Mouse (Mus musculus) forebrain, embryonic 14.5 days (tissue): ENCODE measurements around the gene Stxbp3. TPM values are rescaled to one million over a fixed set of nuclear protein-coding genes. Genes with fewer than 3 reads are reported as not detected.

Experiments
- ATAC-seq: fragments of 200-750 bp; cut with Nextera tagmentation; 2 replicates; pipeline ENCODE4 v1.8.0; 2017; ENCODE audit warnings: mild to moderate bottlenecking, moderate library complexity
- DNase-seq: peaks from one replicate; pipeline ENCODE4 v3.0.0-alpha.2; 2015; ENCODE audit warnings: low spot score
- H3K27ac ChIP-seq: fragments of 300-500 bp; sonication (generic); 2 replicates; pipeline ENCODE4 v1.5.1; 2014; ENCODE audit warnings: low read depth, mild to moderate bottlenecking, control low read depth, low read length, moderate library complexity
- H3K27me3 ChIP-seq: fragments of 300-500 bp; sonication (generic); replicated peaks from 2 replicates; pipeline ENCODE4 v1.6.1; 2014; ENCODE audit warnings: low read length, control low read depth, mixed read lengths; ENCODE audit not compliant: control insufficient read depth, insufficient read depth
- H3K36me3 ChIP-seq: fragments of 300-500 bp; sonication (generic); 2 replicates; pipeline ENCODE4 v1.6.1; 2014; ENCODE audit warnings: low read length, control low read depth; ENCODE audit not compliant: control insufficient read depth, insufficient read depth
- H3K4me1 ChIP-seq: fragments of 300-500 bp; sonication (generic); 2 replicates; pipeline ENCODE4 v1.6.1; 2014; ENCODE audit warnings: antibody characterized with exemption, low read length, control low read depth; ENCODE audit not compliant: control insufficient read depth, insufficient read depth
- H3K4me2 ChIP-seq: fragments of 300-500 bp; sonication (generic); 2 replicates; pipeline ENCODE4 v1.6.1; 2014; ENCODE audit warnings: mild to moderate bottlenecking, control low read depth, low read length
- H3K4me3 ChIP-seq: fragments of 300-500 bp; sonication (generic); 2 replicates; pipeline ENCODE4 v1.5.1; 2014; ENCODE audit warnings: low read depth, low read length, control low read depth
- H3K9ac ChIP-seq: fragments of 300-500 bp; sonication (generic); 2 replicates; pipeline ENCODE4 v1.6.1; 2014; ENCODE audit warnings: mild to moderate bottlenecking, low read length, control low read depth, moderate library complexity
- H3K9me3 ChIP-seq: fragments of 300-500 bp; sonication (generic); replicated peaks from 2 replicates; pipeline ENCODE4 v1.6.1; 2016; ENCODE audit warnings: low read length, control low read depth, mixed read lengths; ENCODE audit not compliant: control insufficient read depth
- WGBS: fragments of 180-500 bp; shearing (Covaris S2); extraction: QIAGEN DNeasy Blood & Tissue Kit; methylation state at CpG from one replicate; pipeline ENCODE4 v1.1.7; 2014; 5-methylcytosine and 5-hydroxymethylcytosine counted together
- polyA plus RNA-seq: library from polyadenylated mRNA; unstranded; fragments of >200 nt; fragmentation: Nextera tagmentation; extraction: Ambion mirVana; gene quantifications from 2 replicates; pipeline ENCODE4 v1.2.1, GENCODE M21; 2014

Gene Stxbp3
- polyA plus RNA-seq, 1 experiment from 2014 or later: 13.8 TPM

DNA sequence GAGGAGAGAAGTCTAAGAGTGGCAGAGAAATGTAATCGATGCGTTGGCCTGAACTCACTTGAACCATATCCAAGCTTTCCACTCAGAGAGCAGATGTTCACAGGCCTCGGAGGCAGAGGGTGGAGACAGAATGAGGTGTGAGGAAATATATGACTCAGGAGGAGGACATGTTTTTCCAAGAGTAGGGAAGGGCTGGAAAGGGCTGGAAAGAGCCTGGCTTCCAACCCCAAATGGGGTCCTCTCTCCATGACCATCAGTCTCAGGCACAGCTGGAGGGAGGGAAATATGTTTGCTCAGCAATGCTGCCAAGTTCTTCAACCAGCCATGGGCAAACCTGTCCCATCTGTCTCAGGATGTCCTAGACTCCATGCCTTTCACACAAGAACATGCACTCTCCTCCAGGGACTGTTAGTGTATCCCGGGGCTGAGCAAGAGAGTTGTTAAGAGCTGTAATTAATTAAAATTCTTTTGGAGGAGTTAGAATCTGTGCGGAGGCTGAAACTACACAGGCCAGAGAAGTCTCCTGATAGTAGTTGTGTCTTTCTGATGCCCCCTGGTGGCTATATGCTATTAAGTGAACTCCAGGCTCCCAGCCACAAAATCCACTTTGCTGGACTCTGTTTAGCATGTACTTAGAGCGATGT lies 69.5 kb downstream of the Stxbp3 start:
- Histone ChIP-seq H3K27me3 (no peaks in the 10 kb centered on the region), H3K4me3 (no peak overlapping the region), H3K9ac (no peak overlapping the region), H3K9me3 (no peaks in the 10 kb centered on the region), H3K36me3 (no peaks in the 10 kb centered on the region), H3K4me2 (no peak overlapping the region), H3K4me1 (no peaks in the 10 kb centered on the region), H3K27ac (no peak overlapping the region)
- 33% methylated on average over 6 of the region's 6 CpGs for WGBS
- peak; percentile 88 for DNase-seq
- peak; percentile 78 for ATAC-seq

DNA sequence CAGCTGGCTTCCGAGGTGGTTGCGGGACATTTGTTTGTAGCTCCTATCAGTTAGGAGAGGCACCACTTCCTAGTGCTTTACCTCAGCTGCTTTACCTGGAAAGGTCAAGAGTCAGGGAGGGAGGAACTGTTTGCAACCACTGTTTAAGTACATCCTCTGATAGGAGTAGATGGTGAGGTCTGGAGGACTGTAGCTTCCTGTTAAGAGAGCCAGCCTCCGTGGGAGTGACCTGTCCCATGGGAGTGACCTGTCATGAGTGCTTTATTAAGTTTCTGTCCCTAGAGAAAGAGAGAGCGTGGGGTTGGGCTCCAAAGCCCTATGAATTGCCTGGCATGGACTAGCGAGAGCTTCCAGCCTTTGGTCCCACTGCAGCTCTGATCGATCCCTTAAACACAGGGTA lies 70.8 kb downstream of the Stxbp3 start:
- no peak for DNase-seq

DNA sequence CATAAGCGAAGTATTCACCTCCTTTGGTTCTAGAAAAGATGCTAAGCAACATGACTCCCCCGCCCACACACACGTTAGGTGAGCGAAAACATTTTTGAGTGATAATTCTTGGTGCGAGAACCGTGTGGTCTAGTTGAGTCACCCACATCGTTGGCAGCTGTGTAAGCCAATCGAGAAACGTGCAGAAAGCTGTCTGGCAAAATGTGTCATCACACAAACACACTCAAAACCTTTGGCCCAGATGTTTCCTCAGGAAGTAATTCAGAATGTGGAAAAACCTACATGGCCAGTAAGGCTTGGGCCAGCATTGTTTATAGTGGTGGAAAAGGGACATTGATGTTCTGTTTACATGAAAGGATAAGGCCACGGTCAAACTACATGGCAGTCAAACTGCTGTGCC lies 72.9 kb downstream of the Stxbp3 start:
- Histone ChIP-seq H3K36me3 (no peaks in the 10 kb centered on the region), H3K4me2 (no peak overlapping the region), H3K4me1 (no peaks in the 10 kb centered on the region), H3K27me3 (no peaks in the 10 kb centered on the region), H3K9me3 (no peaks in the 10 kb centered on the region), H3K9ac (no peak overlapping the region), H3K4me3 (no peak overlapping the region), H3K27ac (no peak overlapping the region)
- WGBS: 91% methylated on average over 10 of the region's 10 CpGs
- ATAC-seq: no peak
- DNase-seq: no peak

More for the DNA sequence above, 70.8 kb downstream of the Stxbp3 start:
- H3K27me3 ChIP-seq: no peaks in the 10 kb centered on the region
- no peak overlapping the region for H3K27ac ChIP-seq
- H3K9ac ChIP-seq: no peak overlapping the region
- no peaks in the 10 kb centered on the region for H3K36me3 ChIP-seq
- no peak overlapping the region for H3K4me2 ChIP-seq
- 89% methylated on average over 6 of the region's 6 CpGs for WGBS
- no peak overlapping the region for H3K4me3 ChIP-seq
- no peaks in the 10 kb centered on the region for H3K4me1 ChIP-seq
- H3K9me3 ChIP-seq: no peaks in the 10 kb centered on the region
- ATAC-seq: no peak

DNA sequence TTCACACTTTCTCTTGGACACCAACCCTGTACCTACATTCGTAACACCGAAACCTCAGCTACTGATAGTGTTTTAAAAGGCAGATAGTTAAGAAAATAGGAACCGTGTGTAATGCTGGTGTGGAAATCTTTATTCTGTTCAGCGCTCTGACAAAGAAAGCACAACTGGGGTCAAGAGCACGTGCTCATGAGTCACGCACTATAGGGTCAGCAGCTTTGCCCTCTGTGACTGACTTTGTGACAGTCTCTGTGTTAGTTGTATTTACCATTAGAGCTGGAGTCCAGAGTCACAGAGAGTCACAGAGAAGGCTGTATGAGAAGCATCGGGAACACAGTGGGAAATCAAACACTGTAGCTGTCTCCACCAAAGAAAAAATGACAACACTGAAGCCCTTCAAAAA lies 73.4 kb downstream of the Stxbp3 start:
- Histone ChIP-seq H3K9ac (no peak overlapping the region), H3K27me3 (no peaks in the 10 kb centered on the region), H3K4me2 (no peak overlapping the region), H3K9me3 (no peaks in the 10 kb centered on the region), H3K4me1 (no peaks in the 10 kb centered on the region), H3K27ac (no peak overlapping the region), H3K4me3 (no peak overlapping the region), H3K36me3 (no peaks in the 10 kb centered on the region)
- no peak for ATAC-seq
- no peak for DNase-seq
- 91% methylated on average over 7 of the region's 7 CpGs for WGBS

DNA sequence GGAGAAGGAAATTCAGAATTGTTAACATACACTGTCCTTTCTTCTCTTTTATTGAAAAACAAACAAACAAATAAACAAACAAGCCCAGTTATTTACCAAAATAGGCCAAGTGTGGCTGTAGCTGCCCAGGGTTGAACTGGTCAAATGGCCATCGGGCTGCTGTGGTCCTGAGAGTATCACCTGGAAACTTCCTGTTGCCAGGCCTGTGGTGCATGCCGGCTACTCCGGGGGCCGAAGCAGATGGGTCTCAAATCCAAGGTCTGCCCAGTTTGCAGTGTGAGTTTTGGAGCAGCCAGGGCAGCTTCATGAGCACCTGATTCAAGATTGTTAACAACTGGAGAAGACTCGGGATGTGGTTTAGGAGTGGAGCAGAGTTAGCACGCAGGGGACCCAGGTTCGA lies 74.8 kb downstream of the Stxbp3 start:
- Histone ChIP-seq H3K4me3 (no peak overlapping the region), H3K36me3 (no peaks in the 10 kb centered on the region), H3K4me1 (no peaks in the 10 kb centered on the region), H3K27ac (no peak overlapping the region), H3K27me3 (no peaks in the 10 kb centered on the region), H3K4me2 (no peak overlapping the region), H3K9ac (no peak overlapping the region), H3K9me3 (no peaks in the 10 kb centered on the region)
- ATAC-seq (no peak), DNase-seq (no peak)
- WGBS: 92% methylated on average over 7 of the region's 7 CpGs

DNA sequence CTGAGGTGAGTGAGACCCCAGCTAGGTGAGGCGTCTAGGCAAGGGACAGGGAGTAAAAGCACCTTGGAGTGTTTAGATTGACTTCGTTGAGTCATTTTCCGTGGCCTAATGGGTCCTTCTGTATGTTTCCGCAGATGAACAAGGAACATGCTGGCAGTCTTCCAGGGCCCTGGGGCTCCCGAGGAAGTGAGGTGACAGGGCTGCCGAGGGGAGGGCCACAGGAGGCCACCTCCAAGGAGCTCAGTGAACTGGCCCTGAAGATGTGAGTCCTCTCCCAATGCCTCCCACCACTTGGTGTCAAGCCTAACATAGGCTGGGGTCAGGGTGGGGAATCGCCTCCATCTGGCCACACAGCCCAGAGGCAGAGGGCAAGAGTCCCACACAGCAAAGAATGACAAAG lies 75.3 kb downstream of the Stxbp3 start:
- H3K36me3 ChIP-seq: no peaks in the 10 kb centered on the region
- no peak overlapping the region for H3K27ac ChIP-seq
- H3K9ac ChIP-seq: no peak overlapping the region
- H3K4me3 ChIP-seq: no peak overlapping the region
- H3K27me3 ChIP-seq: no peaks in the 10 kb centered on the region
- no peaks in the 10 kb centered on the region for H3K4me1 ChIP-seq
- 40% methylated on average over 7 of the region's 7 CpGs for WGBS
- DNase-seq (peak; percentile 16), ATAC-seq (no peak)
- no peak overlapping the region for H3K4me2 ChIP-seq
- H3K9me3 ChIP-seq: no peaks in the 10 kb centered on the region

DNA sequence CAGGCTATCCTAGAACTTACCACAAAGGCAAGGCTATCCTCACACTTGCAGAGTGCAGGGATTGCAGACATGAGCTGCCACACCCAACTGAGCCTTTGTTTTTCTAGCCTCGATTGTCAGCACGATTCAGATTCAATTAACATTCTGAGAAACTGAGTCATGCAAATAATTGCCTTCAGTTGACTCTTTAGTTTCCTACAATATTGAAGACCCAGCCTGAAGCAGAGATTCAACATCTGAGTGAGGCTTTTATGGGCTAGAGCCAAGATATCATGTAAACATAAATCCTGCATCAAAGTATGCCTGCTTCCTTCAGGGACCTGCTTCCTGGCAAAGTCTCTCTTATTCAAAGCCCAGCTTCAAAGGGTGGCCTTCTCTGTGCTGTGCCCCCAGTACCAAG lies 76.6 kb downstream of the Stxbp3 start:
- no peaks in the 10 kb centered on the region for H3K4me1 ChIP-seq
- no peak overlapping the region for H3K4me3 ChIP-seq
- ATAC-seq: no peak
- H3K36me3 ChIP-seq: no peaks in the 10 kb centered on the region
- DNase-seq: no peak
- H3K27ac ChIP-seq: no peak overlapping the region
- no peaks in the 10 kb centered on the region for H3K9me3 ChIP-seq
- no peaks in the 10 kb centered on the region for H3K27me3 ChIP-seq
- H3K4me2 ChIP-seq: no peak overlapping the region
- 69% methylated on average over 2 of the region's 2 CpGs for WGBS
- no peak overlapping the region for H3K9ac ChIP-seq

DNA sequence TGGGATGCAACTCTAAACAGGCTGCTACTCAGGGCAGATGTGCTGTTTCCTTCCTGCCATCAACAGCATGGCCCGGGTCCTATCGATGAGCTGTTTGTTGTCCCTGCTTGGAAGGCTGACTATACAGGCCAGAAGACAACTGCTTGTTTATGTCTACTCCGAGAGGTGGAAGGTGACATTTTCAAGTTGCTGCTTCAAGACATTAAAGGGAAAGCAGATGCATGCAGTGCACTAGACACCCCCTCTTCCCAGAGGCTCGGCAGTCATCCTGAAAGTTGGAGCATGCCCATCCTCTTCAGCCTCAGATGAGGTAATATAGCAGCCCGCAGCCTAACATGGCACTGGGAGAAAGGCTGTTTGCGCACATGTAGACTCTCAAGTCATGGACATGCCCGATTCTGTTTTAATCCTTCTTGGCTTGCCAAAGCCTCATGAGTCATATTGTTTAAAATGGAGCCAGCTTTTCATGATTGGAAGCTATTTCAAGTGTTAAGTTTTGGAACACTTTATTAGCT lies 77.7 kb downstream of the Stxbp3 start:
- no peaks in the 10 kb centered on the region for H3K36me3 ChIP-seq
- DNase-seq (peak; percentile 9), ATAC-seq (no peak)
- H3K9me3 ChIP-seq: no peaks in the 10 kb centered on the region
- H3K27ac ChIP-seq: no peak overlapping the region
- no peak overlapping the region for H3K4me2 ChIP-seq
- H3K9ac ChIP-seq: no peak overlapping the region
- no peaks in the 10 kb centered on the region for H3K27me3 ChIP-seq
- no peak overlapping the region for H3K4me3 ChIP-seq
- no peaks in the 10 kb centered on the region for H3K4me1 ChIP-seq
- WGBS: 83% methylated on average over 7 of the region's 7 CpGs

DNA sequence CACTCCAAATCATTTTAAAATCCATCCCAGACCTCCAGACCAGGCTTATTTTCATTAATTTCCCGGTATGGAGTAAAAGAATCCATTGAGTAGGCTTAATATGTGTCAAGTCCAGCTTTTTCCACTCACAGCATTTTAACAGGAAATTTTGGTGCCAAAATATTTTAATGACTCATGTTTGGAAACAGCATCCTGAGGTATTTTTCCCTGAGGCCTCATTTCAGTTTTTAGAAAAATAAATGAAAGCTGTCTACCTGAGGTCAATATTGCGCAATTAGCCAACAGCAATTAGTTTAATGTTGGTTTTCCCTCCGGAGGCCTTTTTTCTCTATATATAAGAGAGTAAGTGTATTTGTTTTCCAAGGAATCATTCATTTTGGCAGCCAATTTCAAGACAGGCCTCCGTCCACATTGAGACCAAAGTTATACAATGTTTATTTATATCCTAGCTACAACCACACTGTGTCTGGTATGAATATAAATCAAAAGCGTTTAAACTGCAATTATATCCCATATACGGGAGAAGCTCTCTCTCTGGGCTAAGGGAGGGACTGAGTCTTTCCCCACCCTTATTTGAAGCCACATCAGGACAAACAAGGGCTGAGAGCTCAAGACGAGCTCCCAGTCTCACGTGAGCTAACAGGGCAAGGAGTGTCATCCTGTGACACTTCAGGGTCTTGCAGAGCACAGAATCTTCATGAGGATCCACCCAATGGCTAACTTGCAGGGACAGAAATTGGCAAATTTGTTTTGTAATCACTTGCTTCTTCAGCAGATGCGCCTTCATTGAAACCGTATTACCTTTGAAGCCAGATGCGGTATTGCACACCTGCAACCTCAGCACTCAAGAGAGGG lies 80.5 kb downstream of the Stxbp3 start:
- DNase-seq (no peak), ATAC-seq (no peak)
- Histone ChIP-seq H3K27ac (no peak overlapping the region), H3K27me3 (no peaks in the 10 kb centered on the region), H3K4me1 (no peaks in the 10 kb centered on the region), H3K36me3 (no peaks in the 10 kb centered on the region), H3K9me3 (no peaks in the 10 kb centered on the region), H3K4me2 (no peak overlapping the region), H3K4me3 (no peak overlapping the region), H3K9ac (no peak overlapping the region)
- 85% methylated on average over 11 of the region's 11 CpGs for WGBS
